Mouse (Mus musculus) megakaryocyte-erythroid progenitor cell, adult 5-6 weeks (primary cell): ENCODE results near the gene Ybx2. TPM values are rescaled to one million over a fixed set of nuclear protein-coding genes. Genes with fewer than 3 reads are reported as not detected.

Experiments used
- ATAC-seq: replicated peaks from 2 replicates; pipeline ENCODE4 v1.8.0; 2016; ENCODE audit warnings: mild to moderate bottlenecking, inconsistent platforms; ENCODE audit not compliant: severe bottlenecking, poor library complexity, low FRiP score, low TSS enrichment
- total RNA-seq, 2 experiments: library from RNA; stranded (forward) in 1 of 2; stranded (reverse) in 1 of 2; fragments of 200-1000, 215-1000 nt in 1 of 2; fragments of >200 nt in 1 of 2; fragmentation: Nextera tagmentation in 1 of 2; gene quantifications; 2 replicates each; pipeline ENCODE4 v1.2.3; 2014 to 2017

The Ybx2 gene
- 2.2 TPM in 1 of 2 replicates, not detected in the other for total RNA-seq (2014; fragmentation: Nextera tagmentation)
- not detected in 2 replicates for total RNA-seq (2017)

DNA sequence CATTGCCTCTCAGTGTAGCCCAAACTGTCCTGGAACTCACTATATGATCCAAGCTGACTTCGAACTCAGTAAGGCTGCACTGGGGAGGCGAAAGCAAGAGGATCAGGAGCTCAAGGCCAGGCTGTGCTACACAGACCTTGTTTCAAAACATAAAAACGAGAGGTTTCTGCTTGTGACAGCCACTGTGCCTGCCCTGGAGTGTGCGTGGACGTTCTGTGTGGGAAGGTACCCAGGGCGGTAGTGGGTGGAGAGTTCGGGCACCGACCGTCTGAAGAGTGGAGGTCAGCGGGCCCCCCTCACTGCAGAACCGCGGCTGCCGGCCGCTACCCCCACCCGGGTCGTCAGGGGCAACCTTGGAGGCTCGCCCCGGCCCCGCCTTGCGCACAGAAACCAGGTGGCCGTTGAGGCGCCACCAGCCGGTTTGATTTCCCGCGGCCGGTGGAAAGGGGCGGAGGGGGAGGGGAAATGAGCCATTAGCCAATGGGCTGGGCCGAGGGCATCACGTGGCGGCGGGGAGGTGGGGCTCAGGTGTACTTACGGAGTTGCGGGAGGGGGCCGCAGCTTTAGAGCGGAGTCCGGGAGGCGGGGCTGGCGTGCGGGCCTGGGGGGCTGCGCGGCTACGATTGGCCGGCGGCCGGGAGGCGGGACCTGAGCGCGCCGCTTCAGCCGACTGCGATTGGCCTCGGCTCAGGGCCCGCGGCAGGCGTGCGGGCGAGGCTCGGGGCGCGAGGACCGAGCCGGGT is at the start of gene Ybx2:
TSS of gene Ybx2 (plus strand) at position 660 of the 743 bp plus-strand sequence.
- ATAC-seq = peak; percentile 49

- peak; percentile 61 for ATAC-seq
These were observed 48.5 kb upstream of the Ybx2 start for GRCm38 (mm10) chr11:69886907-69887635.

DNA sequence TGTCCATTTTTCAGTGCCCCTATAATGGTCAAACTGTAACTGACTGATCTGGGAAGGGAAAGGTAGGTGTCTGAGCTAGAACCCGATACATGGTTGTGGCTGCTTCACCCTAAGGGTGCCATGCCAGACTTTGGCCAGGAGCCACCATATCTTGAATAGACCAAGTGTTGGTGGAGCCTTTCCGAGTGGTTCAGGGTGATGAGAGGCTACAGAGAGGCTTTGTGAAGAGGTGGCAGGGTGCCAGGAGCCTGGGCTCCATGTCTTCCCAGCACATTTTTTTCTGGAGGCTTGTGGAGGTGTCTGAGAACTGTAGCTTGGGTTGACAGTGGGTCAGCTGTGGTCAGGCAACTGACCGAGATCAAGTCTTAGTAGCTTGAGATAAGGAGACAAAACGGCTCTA is 44.1 kb upstream of the Ybx2 start:
- peak; percentile 70 for ATAC-seq

GRCm38 (mm10) chr11:69894671-69895070 is 40.9 kb upstream of the Ybx2 start:
- ATAC-seq = 0 out of 2 replicates have a peak, but pooled peaks have one; percentile 23

- ATAC-seq = peak; percentile 52; the same call in 1 of the 2 replicates
These were observed 40.3 kb upstream of the Ybx2 start, which contains the start of gene Acap1 for GRCm38 (mm10) chr11:69895291-69895690. TSS of gene Acap1 (minus strand) at chr11:69895539.

GRCm38 (mm10) chr11:69899870-69900269 is 35.7 kb upstream of the Ybx2 start:
- ATAC-seq = no peak

- ATAC-seq = peak; percentile 87
These were observed 34.9 kb upstream of the Ybx2 start, which contains the start of the genes 2810408A11Rik and Neurl4 for GRCm38 (mm10) chr11:69900471-69901405. TSS of gene 2810408A11Rik (minus strand) at chr11:69900987. TSS of gene Neurl4 (plus strand) at chr11:69901072.

DNA sequence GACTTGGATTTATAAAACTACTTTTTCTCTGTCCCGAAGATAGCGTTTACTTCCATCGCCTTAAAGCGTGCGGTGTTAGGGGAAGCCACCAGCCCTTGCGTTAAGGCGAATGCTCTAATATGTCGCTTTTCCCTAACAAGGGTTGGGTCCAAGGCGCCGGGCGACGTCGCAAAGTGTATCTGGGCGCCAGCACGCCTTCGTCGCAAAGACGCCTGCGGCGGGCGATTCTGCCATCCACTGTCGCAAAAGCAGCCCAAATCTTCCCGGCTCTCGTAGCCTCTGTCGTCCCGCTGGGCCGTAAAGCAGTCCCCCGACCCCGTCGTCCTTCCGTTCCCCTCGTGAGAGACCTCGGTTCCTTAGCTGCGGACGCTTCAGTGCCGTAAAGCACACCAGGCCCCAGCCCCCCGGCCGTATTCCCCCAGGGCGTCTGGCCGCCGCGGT is 34.2 kb upstream of the Ybx2 start:
- ATAC-seq = peak; percentile 76

- ATAC-seq = no peak
These were observed 33.6 kb upstream of the Ybx2 start for GRCm38 (mm10) chr11:69901993-69902392.

GRCm38 (mm10) chr11:69902972-69903371 is 32.6 kb upstream of the Ybx2 start:
- no peak for ATAC-seq

DNA sequence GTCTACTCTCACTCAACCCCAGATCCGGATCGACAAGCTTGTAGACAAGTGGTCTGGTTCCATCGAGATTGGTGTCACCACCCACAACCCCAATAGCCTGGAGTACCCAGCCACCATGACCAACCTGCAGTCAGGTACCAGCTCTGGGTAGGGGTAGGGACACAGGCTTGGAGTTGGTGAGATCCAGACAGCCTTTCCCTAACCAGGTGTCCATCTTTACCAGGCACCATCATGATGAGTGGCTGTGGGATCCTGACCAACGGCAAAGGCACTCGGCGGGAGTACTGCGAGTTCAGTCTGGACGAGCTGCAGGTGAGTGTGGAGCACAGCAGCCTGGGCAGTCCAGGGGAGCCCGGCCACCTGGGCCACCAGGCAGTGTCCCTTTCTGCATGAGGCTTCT is 31.3 kb upstream of the Ybx2 start:
- ATAC-seq = no peak

GRCm38 (mm10) chr11:69908645-69909044 is 27.0 kb upstream of the Ybx2 start:
- no peak for ATAC-seq

GRCm38 (mm10) chr11:69909174-69909573 is 26.4 kb upstream of the Ybx2 start:
- ATAC-seq = no peak

DNA sequence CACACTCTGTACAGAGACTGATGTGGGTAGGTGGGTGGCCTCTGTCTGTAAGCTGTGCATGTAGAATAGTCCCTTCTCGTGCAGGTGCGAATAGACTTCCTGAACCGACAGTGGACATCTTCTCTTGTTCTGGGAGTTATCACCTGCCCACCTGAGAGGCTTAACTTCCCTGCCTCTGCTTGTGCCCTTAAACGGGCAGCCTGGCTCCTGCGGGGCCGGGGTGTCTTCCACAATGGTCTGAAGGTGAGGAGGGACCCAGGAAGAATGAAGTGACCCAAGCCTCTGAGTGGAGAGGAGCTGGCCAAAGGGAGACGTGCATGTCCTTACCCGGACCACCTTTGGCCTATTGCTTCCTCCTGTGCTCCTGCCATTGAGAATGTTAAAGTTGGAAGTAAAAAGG is 25.4 kb upstream of the Ybx2 start:
- ATAC-seq = no peak

- ATAC-seq = no peak
These were observed 24.6 kb upstream of the Ybx2 start for GRCm38 (mm10) chr11:69910781-69911560.

DNA sequence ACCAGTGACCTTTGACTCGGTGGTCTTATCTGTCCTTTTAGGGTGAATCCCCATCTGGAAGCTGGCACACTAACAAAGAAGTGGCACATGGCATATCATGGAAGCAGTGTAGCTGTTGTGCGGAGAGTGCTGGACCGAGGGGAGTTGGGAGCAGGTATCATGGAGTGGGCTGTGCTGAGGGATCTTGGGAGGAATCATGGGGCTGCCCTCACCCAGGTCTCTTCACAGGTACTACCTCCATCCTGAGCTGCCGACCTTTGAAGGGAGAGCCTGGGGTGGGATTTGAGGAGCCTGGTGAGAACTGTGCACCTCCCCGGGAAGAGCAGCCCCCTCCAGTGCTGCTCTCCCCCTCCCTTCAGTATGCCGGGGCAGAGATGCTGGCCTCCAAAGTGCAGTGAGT is 23.9 kb upstream of the Ybx2 start:
- no peak for ATAC-seq

GRCm38 (mm10) chr11:69912716-69913530 is 22.7 kb upstream of the Ybx2 start:
- ATAC-seq = no peak
